Mouse (Mus musculus) embryonic facial prominence, embryonic 13.5 days (tissue): ENCODE measurements around the gene Noxred1. TPM values are rescaled to one million over a fixed set of nuclear protein-coding genes. Genes with fewer than 3 reads are reported as not detected.
"Not testable (repeated sequence)": the region's sequence is repeated elsewhere in the genome, so short reads cannot be mapped to it uniquely, and the experiment has no call there.

Experiments
- ATAC-seq: fragments of 200-750 bp; cut with Nextera tagmentation; 2 replicates; pipeline ENCODE4 v1.8.0; 2017; ENCODE audit warnings: low read depth; ENCODE audit not compliant: insufficient number of reproducible peaks, insufficient read depth, low FRiP score, low TSS enrichment
- H3K27ac ChIP-seq: fragments of 300-500 bp; sonication (generic); 2 replicates; pipeline ENCODE4 v1.5.1; 2015; ENCODE audit warnings: moderate library complexity, mild to moderate bottlenecking, inconsistent platforms
- H3K27me3 ChIP-seq: fragments of 300-500 bp; sonication (generic); 2 replicates; pipeline ENCODE4 v1.6.1; 2015; ENCODE audit warnings: mild to moderate bottlenecking, inconsistent platforms
- H3K36me3 ChIP-seq: fragments of 300-500 bp; sonication (generic); 2 replicates; pipeline ENCODE4 v1.6.1; 2015; ENCODE audit warnings: mild to moderate bottlenecking, inconsistent platforms
- H3K4me1 ChIP-seq: fragments of 300-500 bp; sonication (generic); 2 replicates; pipeline ENCODE4 v1.6.1; 2015; ENCODE audit warnings: inconsistent platforms
- H3K4me2 ChIP-seq: fragments of 300-500 bp; sonication (generic); 2 replicates; pipeline ENCODE4 v1.6.1; 2015; ENCODE audit warnings: moderate library complexity, mild to moderate bottlenecking, inconsistent platforms
- H3K4me3 ChIP-seq: fragments of 300-500 bp; sonication (generic); 2 replicates; pipeline ENCODE4 v1.5.1; 2015; ENCODE audit warnings: mild to moderate bottlenecking, inconsistent platforms
- H3K9ac ChIP-seq: fragments of 300-500 bp; sonication (generic); 2 replicates; pipeline ENCODE4 v1.6.1; 2015; ENCODE audit warnings: mild to moderate bottlenecking, inconsistent platforms
- H3K9me3 ChIP-seq: fragments of 300-500 bp; sonication (generic); 2 replicates; pipeline ENCODE4 v1.6.1; 2016; ENCODE audit warnings: inconsistent platforms
- WGBS: fragments of 180-500 bp; shearing (Covaris S2); methylation state at CpG from one replicate; pipeline ENCODE4 v1.1.7; 2015; ENCODE audit warnings: mixed read lengths; 5-methylcytosine and 5-hydroxymethylcytosine counted together
- polyA plus RNA-seq: library from polyadenylated mRNA; unstranded; fragments of >200 nt; fragmentation: Nextera tagmentation; extraction: Ambion mirVana; gene quantifications from 2 replicates; pipeline ENCODE4 v1.2.1, GENCODE M21; 2015

The Noxred1 gene
- polyA plus RNA-seq, 1 experiment from 2014 or later: 0.32 TPM

- H3K36me3 ChIP-seq: no peaks in the 10 kb centered on the region
- no peak overlapping the region for H3K4me2 ChIP-seq
- H3K27ac ChIP-seq: no peak overlapping the region
- no peak overlapping the region for H3K9ac ChIP-seq
- H3K4me1 ChIP-seq: no peaks in the 10 kb centered on the region
- WGBS: 72% methylated on average over 7 of the region's 7 CpGs
- no peaks in the 10 kb centered on the region for H3K27me3 ChIP-seq
- ATAC-seq: no peak
- H3K4me3 ChIP-seq: no peak overlapping the region
- no peaks in the 10 kb centered on the region for H3K9me3 ChIP-seq
These were observed 11.7 kb downstream of the Noxred1 start for GRCm38 (mm10) chr12:87226801-87227200.

- Histone ChIP-seq H3K9me3 (no peaks in the 10 kb centered on the region), H3K9ac (no peak overlapping the region), H3K36me3 (no peaks in the 10 kb centered on the region), H3K4me1 (no peaks in the 10 kb centered on the region), H3K4me2 (no peak overlapping the region), H3K4me3 (no peak overlapping the region), H3K27me3 (no peaks in the 10 kb centered on the region), H3K27ac (no peak overlapping the region)
- no peak for ATAC-seq
- WGBS: 72% methylated on average over 10 of the region's 10 CpGs
These were observed 13.6 kb downstream of the Noxred1 start for GRCm38 (mm10) chr12:87224950-87225349.

GRCm38 (mm10) chr12:87219362-87219761 lies 19.2 kb downstream of the Noxred1 start:
- Histone ChIP-seq H3K27me3 (no peaks in the 10 kb centered on the region), H3K4me1 (peaks cover 5% of the 10 kb centered on the region; the same call in 1 of the 2 replicates), H3K9ac (no peak overlapping the region), H3K9me3 (no peaks in the 10 kb centered on the region), H3K4me3 (no peak overlapping the region), H3K27ac (no peak overlapping the region), H3K4me2 (no peak overlapping the region), H3K36me3 (no peaks in the 10 kb centered on the region)
- WGBS: 56% methylated on average over 7 of the region's 7 CpGs
- ATAC-seq: no peak

- no peak for ATAC-seq
- H3K36me3 ChIP-seq: no peaks in the 10 kb centered on the region
- no peak overlapping the region for H3K4me3 ChIP-seq
- no peaks in the 10 kb centered on the region for H3K9me3 ChIP-seq
- H3K27me3 ChIP-seq: no peaks in the 10 kb centered on the region
- no peak overlapping the region for H3K9ac ChIP-seq
- H3K27ac ChIP-seq: no peak overlapping the region
- H3K4me2 ChIP-seq: no peak overlapping the region
- H3K4me1 ChIP-seq: peaks cover 5% of the 10 kb centered on the region; the same call in 1 of the 2 replicates
These were observed 20.9 kb downstream of the Noxred1 start for GRCm38 (mm10) chr12:87217596-87217995.

- WGBS: 55% methylated on average over 2 of the region's 2 CpGs
- Histone ChIP-seq H3K36me3 (no peaks in the 10 kb centered on the region), H3K9me3 (no peaks in the 10 kb centered on the region), H3K4me3 (no peak overlapping the region), H3K9ac (no peak overlapping the region), H3K27me3 (no peaks in the 10 kb centered on the region), H3K4me1 (peaks cover 5% of the 10 kb centered on the region; the same call in 1 of the 2 replicates), H3K27ac (no peak overlapping the region), H3K4me2 (no peak overlapping the region)
- ATAC-seq: no peak
These were observed 22.5 kb downstream of the Noxred1 start for GRCm38 (mm10) chr12:87216053-87216452.

- H3K27ac ChIP-seq: no peak overlapping the region
- no peaks in the 10 kb centered on the region for H3K9me3 ChIP-seq
- ATAC-seq: no peak
- WGBS: 58% methylated on average over 2 of the region's 2 CpGs
- no peaks in the 10 kb centered on the region for H3K36me3 ChIP-seq
- H3K4me1 ChIP-seq: no peaks in the 10 kb centered on the region
- no peak overlapping the region for H3K4me3 ChIP-seq
- no peak overlapping the region for H3K9ac ChIP-seq
- H3K27me3 ChIP-seq: no peaks in the 10 kb centered on the region
- H3K4me2 ChIP-seq: no peak overlapping the region
These were observed 25.5 kb downstream of the Noxred1 start for GRCm38 (mm10) chr12:87212844-87213606.

GRCm38 (mm10) chr12:87205789-87206188 lies 32.7 kb downstream of the Noxred1 start:
- H3K4me3 ChIP-seq, H3K4me2 ChIP-seq, H3K36me3 ChIP-seq, H3K27me3 ChIP-seq, H3K27ac ChIP-seq, H3K9ac ChIP-seq, ATAC-seq, H3K9me3 ChIP-seq, H3K4me1 ChIP-seq: not testable (repeated sequence)
- WGBS: 87% methylated on average over 5 of the region's 5 CpGs

- Histone ChIP-seq H3K27ac (no peak overlapping the region), H3K9ac (no peak overlapping the region), H3K9me3 (no peaks in the 10 kb centered on the region), H3K27me3 (no peaks in the 10 kb centered on the region), H3K4me1 (peaks cover 12% of the 10 kb centered on the region), H3K36me3 (no peaks in the 10 kb centered on the region), H3K4me3 (no peak overlapping the region), H3K4me2 (no peak overlapping the region)
- WGBS: 72% methylated on average over 5 of the region's 5 CpGs
- no peak for ATAC-seq
These were observed 36.8 kb downstream of the Noxred1 start for GRCm38 (mm10) chr12:87201694-87202093.

- peak within 1 kb of the TSS; percentile 76 for H3K27ac ChIP-seq
- peaks cover 12% of the 10 kb centered on the region for H3K4me1 ChIP-seq
- peak within 1 kb of the TSS; percentile 89 for H3K4me2 ChIP-seq
- WGBS: under 1% methylated on average over 51 of the region's 70 CpGs
- peak within 1 kb of the TSS; percentile 82 for H3K4me3 ChIP-seq
- ATAC-seq: peak; percentile 87
- H3K27me3 ChIP-seq: no peaks in the 10 kb centered on the region
- no peaks in the 10 kb centered on the region for H3K9me3 ChIP-seq
- H3K36me3 ChIP-seq: no peaks in the 10 kb centered on the region
- H3K9ac ChIP-seq: peak within 1 kb of the TSS; percentile 90
These were observed 38.5 kb downstream of the Noxred1 start, which contains the start of gene Tmed8 for GRCm38 (mm10) chr12:87199973-87200586. Gene Tmed8, minus strand, starts transcription at chr12:87200454.

- peak within 1 kb of the TSS; percentile 76 for H3K27ac ChIP-seq
- peak within 1 kb of the TSS; percentile 90 for H3K9ac ChIP-seq
- H3K4me1 ChIP-seq: peaks cover 12% of the 10 kb centered on the region
- peak within 1 kb of the TSS; percentile 82 for H3K4me3 ChIP-seq
- H3K4me2 ChIP-seq: peak within 1 kb of the TSS; percentile 89
- under 1% methylated on average over 38 of the region's 38 CpGs for WGBS
- no peaks in the 10 kb centered on the region for H3K27me3 ChIP-seq
- no peaks in the 10 kb centered on the region for H3K36me3 ChIP-seq
- peak; percentile 68 for ATAC-seq
- H3K9me3 ChIP-seq: no peaks in the 10 kb centered on the region
These were observed 39.1 kb downstream of the Noxred1 start, which contains the start of gene Samd15 for GRCm38 (mm10) chr12:87199206-87199972. Gene Samd15, plus strand, starts transcription at chr12:87199723.

- Histone ChIP-seq H3K9ac (peak overlapping the region; percentile 90), H3K4me1 (peaks cover 12% of the 10 kb centered on the region), H3K4me3 (peak overlapping the region; percentile 82), H3K36me3 (no peaks in the 10 kb centered on the region), H3K4me2 (peak overlapping the region; percentile 89), H3K9me3 (no peaks in the 10 kb centered on the region), H3K27ac (no peak overlapping the region), H3K27me3 (no peaks in the 10 kb centered on the region)
- 46% methylated on average over 6 of the region's 6 CpGs for WGBS
- ATAC-seq: no peak
These were observed 39.7 kb downstream of the Noxred1 start for GRCm38 (mm10) chr12:87198792-87199191.
